Mouse (Mus musculus) myocyte (in vitro differentiated cells): ENCODE data around the gene Ccdc85b.

ENCODE experiments used
- CEBPB ChIP-seq: IDR thresholded peaks from 2 replicates; pipeline ENCODE4 v1.6.1; 2011; ENCODE audit warnings: mild to moderate bottlenecking, moderate library complexity; ENCODE audit not compliant: poor library complexity, insufficient read depth, severe bottlenecking
- E2F4 ChIP-seq: IDR thresholded peaks from one replicate; pipeline ENCODE4 v1.6.1; 2011; ENCODE audit warnings: mild to moderate bottlenecking, control low read depth, moderate library complexity; ENCODE audit not compliant: insufficient read depth
- MAX ChIP-seq: IDR thresholded peaks from one replicate; pipeline ENCODE4 v1.6.1; 2011; ENCODE audit warnings: low read depth, mild to moderate bottlenecking, control low read depth
- MYOD1 ChIP-seq, 3 experiments: IDR thresholded peaks; one replicate each; pipeline ENCODE4 v1.6.1; 2011; ENCODE audit warnings: control low read depth in 2 of 3, low read depth in 2 of 3, mild to moderate bottlenecking in 2 of 3, moderate library complexity in 1 of 3; ENCODE audit not compliant: insufficient read length in 2 of 3, control insufficient read depth in 1 of 3
- MYOG ChIP-seq, 3 experiments: IDR thresholded peaks; one replicate each; pipeline ENCODE4 v1.6.1; 2011; ENCODE audit warnings: control low read depth in 2 of 3, low read depth in 2 of 3, mild to moderate bottlenecking in 2 of 3; ENCODE audit not compliant: insufficient read length in 2 of 3, control insufficient read depth in 1 of 3, insufficient read depth in 1 of 3
- POLR2A ChIP-seq: IDR thresholded peaks from one replicate; pipeline ENCODE4 v1.6.1; 2011; ENCODE audit warnings: low read depth, mild to moderate bottlenecking, control low read depth, moderate library complexity; ENCODE audit not compliant: insufficient read length
- POLR2AphosphoS2 ChIP-seq: IDR thresholded peaks from one replicate; pipeline ENCODE4 v1.6.1; 2011; ENCODE audit warnings: low read depth, control low read depth; ENCODE audit not compliant: insufficient read length
- REST ChIP-seq: IDR thresholded peaks from one replicate; pipeline ENCODE4 v1.6.1; 2011; ENCODE audit warnings: mild to moderate bottlenecking, control low read depth, moderate library complexity; ENCODE audit not compliant: insufficient read depth, insufficient read length
- SRF ChIP-seq: IDR thresholded peaks from one replicate; pipeline ENCODE4 v1.6.1; 2011; ENCODE audit warnings: low read depth; ENCODE audit not compliant: control insufficient read depth, insufficient read length
- TCF12 ChIP-seq: IDR thresholded peaks from one replicate; pipeline ENCODE4 v1.6.1; 2011; ENCODE audit warnings: mild to moderate bottlenecking, control low read depth; ENCODE audit not compliant: poor library complexity, insufficient read depth, severe bottlenecking
- TCF3 ChIP-seq: IDR thresholded peaks from one replicate; pipeline ENCODE4 v1.6.1; 2011; ENCODE audit warnings: low read depth, control low read depth; ENCODE audit not compliant: insufficient read length
- USF1 ChIP-seq: IDR thresholded peaks from one replicate; pipeline ENCODE4 v1.6.1; 2011; ENCODE audit warnings: low read depth, mild to moderate bottlenecking, control low read depth, moderate library complexity

GRCm38 (mm10) chr19:5481398-5481797 lies 23.7 kb upstream of the Ccdc85b start:
- no peak for TF ChIP-seq MYOD1 (IDR thresholded peaks at IDR 0.05; ENCODE audit: control insufficient read depth in 1 of 3, insufficient read length in 2 of 3, low read depth in 2 of 3)
- peak; percentile 25 for TF ChIP-seq POLR2A
- TF ChIP-seq TCF12: no peak
- TF ChIP-seq USF1: no peak
- TF ChIP-seq CEBPB: no peak
- no peak for TF ChIP-seq REST
- TF ChIP-seq E2F4: no peak
- TF ChIP-seq POLR2AphosphoS2: peak; percentile 61
- TF ChIP-seq TCF3: no peak
- TF ChIP-seq MAX: no peak
- TF ChIP-seq SRF: no peak
- no peak for TF ChIP-seq MYOG (IDR thresholded peaks at IDR 0.05; ENCODE audit: control insufficient read depth in 1 of 3, insufficient read depth in 1 of 3, insufficient read length in 2 of 3, low read depth in 2 of 3)
